ENCODE assay signal across 8 mouse cellular contexts in the genomic region with DNA sequence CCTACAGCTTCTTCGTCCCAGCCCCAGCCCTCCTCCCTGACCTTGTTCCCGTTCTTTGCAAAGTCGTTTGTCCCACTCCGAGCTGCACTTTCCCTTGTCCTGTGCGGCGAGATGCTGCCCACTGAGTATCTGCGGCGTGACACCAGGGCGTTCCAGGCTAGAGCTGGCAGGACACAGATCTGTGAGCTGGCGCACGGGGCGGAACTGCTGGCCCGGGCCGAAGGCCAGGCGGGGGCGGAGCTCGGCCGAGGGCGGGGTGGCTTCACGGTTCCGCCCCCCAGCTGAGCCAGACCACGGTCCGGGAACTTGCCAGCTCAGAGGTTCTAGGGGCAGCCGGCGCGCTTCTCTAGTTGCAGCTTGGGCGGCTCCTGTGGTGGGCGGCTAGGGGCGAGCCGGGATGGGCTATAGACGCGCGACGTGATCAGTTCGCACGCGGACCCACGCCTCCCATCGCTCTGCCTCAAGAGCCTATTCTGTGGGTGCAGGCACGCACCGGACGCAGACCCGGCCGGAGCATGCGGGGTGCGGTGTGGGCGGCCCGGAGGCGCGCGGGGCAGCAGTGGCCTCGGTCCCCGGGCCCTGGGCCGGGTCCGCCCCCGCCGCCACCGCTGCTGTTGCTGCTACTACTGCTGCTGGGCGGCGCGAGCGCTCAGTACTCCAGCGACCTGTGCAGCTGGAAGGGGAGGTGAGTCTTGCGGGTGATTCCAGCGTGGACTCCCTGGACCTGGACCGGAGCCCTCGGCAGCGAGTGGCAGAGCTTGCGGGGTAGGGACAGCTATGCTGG. TPM values are rescaled to one million over a fixed set of nuclear protein-coding genes. Genes with fewer than 3 reads are reported as not detected.
A peak's percentile ranks its signal among the peaks of the same experiment; 100 is the strongest.
DNase-seq lines count a peak whose midpoint lies in the region; ATAC-seq and TF ChIP-seq lines count a peak whose summit lies in the region.

No protein-coding gene starts in this region.

- no peaks in the 10 kb centered on the region for H3K9me3 ChIP-seq in embryonic facial prominence, embryonic 12.5 days
- H3K9me3 ChIP-seq in limb, embryonic 11.5 days (ENCODE audit: control insufficient read depth, low read length): no peaks in the 10 kb centered on the region
- H3K9me3 ChIP-seq in midbrain, embryonic 13.5 days: no peaks in the 10 kb centered on the region

- DNase-seq in thymus, adult 18-20 months: peak; percentile 41 to 55
- no peak for DNase-seq in thymus, postnatal 0 days (ENCODE audit: low spot score)
- peak; percentile 100 for DNase-seq in heart, adult 11 months
- DNase-seq in kidney, adult 18-20 months: peak; percentile 97
- peak; percentile 85 for DNase-seq in limb, embryonic 11.5 days (ENCODE audit: low spot score)

- H3K4me2 ChIP-seq in embryonic facial prominence, embryonic 12.5 days (replicated peaks): peak overlapping the region; percentile 95
- peak overlapping the region; percentile 97 for H3K4me2 ChIP-seq in limb, embryonic 11.5 days (ENCODE audit: low read depth, severe bottlenecking)
- peak overlapping the region; percentile 99 for H3K4me2 ChIP-seq in midbrain, embryonic 13.5 days (replicated peaks)

- H3K27me3 ChIP-seq in embryonic facial prominence, embryonic 12.5 days: peaks cover 23% of the 10 kb centered on the region; the same call in 1 of the 2 replicates
- peaks cover 22% of the 10 kb centered on the region for H3K27me3 ChIP-seq in limb, embryonic 11.5 days (ENCODE audit: control insufficient read depth, insufficient read depth, low read length)
- peaks cover 46% of the 10 kb centered on the region for H3K27me3 ChIP-seq in midbrain, embryonic 13.5 days
- no peaks in the 10 kb centered on the region for H3K27me3 ChIP-seq in small intestine, adult 2 months (ENCODE audit: control insufficient read depth, insufficient read depth, low read length)

- peak; percentile 79 for ATAC-seq in embryonic facial prominence, embryonic 12.5 days (ENCODE audit: insufficient number of reproducible peaks, insufficient read depth, low FRiP score, low TSS enrichment)
- peak; percentile 80 for ATAC-seq in limb, embryonic 11.5 days (ENCODE audit: insufficient number of reproducible peaks, low FRiP score, low TSS enrichment, low read depth)
- peak; percentile 84 for ATAC-seq in midbrain, embryonic 13.5 days

- H3K9ac ChIP-seq in embryonic facial prominence, embryonic 12.5 days: peak overlapping the region; percentile 65
- peak overlapping the region; percentile 65 for H3K9ac ChIP-seq in limb, embryonic 11.5 days (ENCODE audit: low read length)
- H3K9ac ChIP-seq in midbrain, embryonic 13.5 days (replicated peaks): peak overlapping the region; percentile 76

- whole genome bisulfite sequencing in embryonic facial prominence, embryonic 12.5 days: under 1% methylated on average over 69 of the region's 69 CpGs
- WGBS in limb, embryonic 11.5 days: under 1% methylated on average over 65 of the region's 69 CpGs
- under 1% methylated on average over 69 of the region's 69 CpGs for WGBS in midbrain, embryonic 13.5 days
- WGBS in small intestine, adult 2 months: under 1% methylated on average over 69 of the region's 69 CpGs

- peak overlapping the region; percentile 64 for H3K4me3 ChIP-seq in embryonic facial prominence, embryonic 12.5 days
- H3K4me3 ChIP-seq in limb, embryonic 11.5 days (ENCODE audit: low read depth, low read length): peak overlapping the region; percentile 62
- peak overlapping the region; percentile 72 for H3K4me3 ChIP-seq in midbrain, embryonic 13.5 days (replicated peaks)
- H3K4me3 ChIP-seq in small intestine, adult 2 months (ENCODE audit: low read depth, low read length): peak overlapping the region; percentile 91

- peaks cover 24% of the 10 kb centered on the region for H3K4me1 ChIP-seq in embryonic facial prominence, embryonic 12.5 days
- peaks cover 14% of the 10 kb centered on the region; the same call in 1 of the 2 replicates for H3K4me1 ChIP-seq in limb, embryonic 11.5 days (ENCODE audit: control insufficient read depth, insufficient read depth, low read length)
- peaks cover 21% of the 10 kb centered on the region for H3K4me1 ChIP-seq in midbrain, embryonic 13.5 days (replicated peaks)
- peaks cover 27% of the 10 kb centered on the region for H3K4me1 ChIP-seq in small intestine, adult 2 months (ENCODE audit: control insufficient read depth, insufficient read depth, insufficient read length, low read length)

- TF ChIP-seq POLR2A in small intestine, adult 2 months (IDR thresholded peaks at IDR 0.05; ENCODE audit: low read depth, low read length): peak; percentile 94

- TF ChIP-seq CTCF in small intestine, adult 2 months (IDR thresholded peaks at IDR 0.05; ENCODE audit: extremely low read depth, insufficient read length, insufficient replicate concordance, low read depth, low read length): no peak

- H3K36me3 ChIP-seq in embryonic facial prominence, embryonic 12.5 days: no peaks in the 10 kb centered on the region
- H3K36me3 ChIP-seq in limb, embryonic 11.5 days (ENCODE audit: control insufficient read depth, insufficient read depth, low read length): no peaks in the 10 kb centered on the region
- no peaks in the 10 kb centered on the region for H3K36me3 ChIP-seq in midbrain, embryonic 13.5 days
- H3K36me3 ChIP-seq in small intestine, adult 2 months (ENCODE audit: control insufficient read depth, insufficient read depth, low read length): peaks cover 1% of the 10 kb centered on the region; the same call in 1 of the 2 replicates

- H3K27ac ChIP-seq in embryonic facial prominence, embryonic 12.5 days: peak overlapping the region; percentile 9; the same call in 1 of the 2 replicates
- 0 out of 2 replicates have a peak overlapping the region, but pooled peaks have one; percentile 14 for H3K27ac ChIP-seq in limb, embryonic 11.5 days (replicated peaks; ENCODE audit: low read depth, low read length)
- H3K27ac ChIP-seq in midbrain, embryonic 13.5 days: no peak overlapping the region
- peak overlapping the region; percentile 91 for H3K27ac ChIP-seq in small intestine, adult 2 months (ENCODE audit: insufficient read depth, low read depth, low read length)

RNA-seq across cellular contexts. Expression of a gene that starts 1.0 kb away (rescaled TPM):
- polyA plus RNA-seq in thymus, postnatal 0 days (2015; fragmentation: Nextera tagmentation; extraction: Ambion mirVana): 6.6 and 7.0 TPM in 2 replicates
- 11.1 and 11.5 TPM in 2 replicates for polyA plus RNA-seq in embryonic facial prominence, embryonic 12.5 days (2016; fragmentation: Nextera tagmentation; extraction: Ambion mirVana)
- 4.3 and 5.5 TPM in 2 replicates for polyA plus RNA-seq in limb, embryonic 11.5 days (2014; fragmentation: Nextera tagmentation; extraction: Ambion mirVana)
- 4.9 and 9.8 TPM in 2 replicates for polyA plus RNA-seq in midbrain, embryonic 13.5 days (2015; fragmentation: Nextera tagmentation; extraction: Ambion mirVana)
- polyA plus RNA-seq in small intestine, adult 2 months (2012; rRNA removed): 150 and 219 TPM in 2 replicates

RNA-seq across cellular contexts. Expression of a gene that starts 29.4 kb away (rescaled TPM):
- 3.7 and 4.4 TPM in 2 replicates for polyA plus RNA-seq in thymus, postnatal 0 days (2015; fragmentation: Nextera tagmentation; extraction: Ambion mirVana)
- polyA plus RNA-seq in embryonic facial prominence, embryonic 12.5 days (2016; fragmentation: Nextera tagmentation; extraction: Ambion mirVana): 9.1 and 10.1 TPM in 2 replicates
- 6.8 and 8.4 TPM in 2 replicates for polyA plus RNA-seq in limb, embryonic 11.5 days (2014; fragmentation: Nextera tagmentation; extraction: Ambion mirVana)
- polyA plus RNA-seq in midbrain, embryonic 13.5 days (2015; fragmentation: Nextera tagmentation; extraction: Ambion mirVana): 6.2 and 7.0 TPM in 2 replicates
- polyA plus RNA-seq in small intestine, adult 2 months (2012; rRNA removed): 2.1 and 4.4 TPM in 2 replicates

Comparison
In these comparisons a context has a peak if more than half of its experiments do, and no peak if none do; other contexts are left out.
1. RNA of a gene that starts 1.0 kb away (polyA plus RNA-seq): 150 to 219 TPM in small intestine, adult 2 months; 11.1 to 11.5 TPM in embryonic facial prominence, embryonic 12.5 days, 4.9 to 9.8 TPM in midbrain, embryonic 13.5 days, 6.6 to 7.0 TPM in thymus, postnatal 0 days and 4.3 to 5.5 TPM in limb, embryonic 11.5 days; every median in the first group is over 10 times any median in the second.
2. Peak in every context shown above with its lines, with median percentiles within 50 percentile points of each other: ATAC-seq, H3K4me2 ChIP-seq, H3K4me3 ChIP-seq and H3K9ac ChIP-seq.